Mouse (Mus musculus) spleen, adult 2 months (tissue): ENCODE results near the gene Nsmce4a. TPM values are rescaled to one million over a fixed set of nuclear protein-coding genes. Genes with fewer than 3 reads are reported as not detected.

ENCODE experiments used
- DNase-seq, 2 experiments: peaks; one replicate each; pipeline versions ENCODE4 v3.0.0 to v3.0.0-alpha.2; 2012 to 2021; ENCODE audit warnings: low spot score in 2 of 2, low read depth in 1 of 2
- H3K27ac ChIP-seq: fragments of 200-500 bp; 2 replicates; pipeline ENCODE4 v1.5.1; 2012; ENCODE audit warnings: low read length, inconsistent platforms; ENCODE audit not compliant: insufficient read depth
- H3K27me3 ChIP-seq: fragments of 200-500 bp; 2 replicates; pipeline ENCODE4 v1.6.1; 2012; ENCODE audit warnings: mild to moderate bottlenecking, moderate library complexity, low read length, inconsistent platforms; ENCODE audit not compliant: control insufficient read depth, insufficient read depth
- H3K36me3 ChIP-seq: fragments of 200-500 bp; 2 replicates; pipeline ENCODE4 v1.6.1; 2012; ENCODE audit warnings: mild to moderate bottlenecking, low read length, inconsistent platforms; ENCODE audit not compliant: control insufficient read depth, insufficient read depth
- H3K4me1 ChIP-seq: fragments of 200-500 bp; 2 replicates; pipeline ENCODE4 v1.6.1; 2011; ENCODE audit warnings: inconsistent platforms; ENCODE audit not compliant: control insufficient read depth, insufficient read depth, insufficient read length
- H3K4me3 ChIP-seq: fragments of 200-500 bp; 2 replicates; pipeline ENCODE4 v1.5.1; 2011; ENCODE audit warnings: mild to moderate bottlenecking, inconsistent platforms; ENCODE audit not compliant: insufficient read depth, insufficient read length; ENCODE audit errors: extremely low read depth
- CTCF ChIP-seq: fragments of 200-500 bp; IDR thresholded peaks from 2 replicates; pipeline ENCODE4 v1.5.1; 2011; ENCODE audit warnings: mild to moderate bottlenecking, inconsistent platforms; ENCODE audit not compliant: insufficient read depth, insufficient read length, insufficient replicate concordance; ENCODE audit errors: extremely low read depth
- POLR2A ChIP-seq: fragments of 200-500 bp; IDR thresholded peaks from 2 replicates; pipeline ENCODE4 v1.6.1; 2011; ENCODE audit warnings: low read depth, low read length, inconsistent platforms
- WGBS: fragments of 180-500 bp; shearing (Covaris S2); methylation state at CpG from one replicate; pipeline ENCODE4 v1.1.7; 2018; 5-methylcytosine and 5-hydroxymethylcytosine counted together
- polyA plus RNA-seq: library from polyadenylated mRNA; depleted of rRNA; stranded (reverse); fragments of >200 nt; gene quantifications from 2 replicates; pipeline ENCODE4 v1.2.3, GENCODE M21; 2012; rRNA removed

The Nsmce4a gene
- polyA plus RNA-seq = 43.9 and 76.0 TPM in 2 replicates

DNA sequence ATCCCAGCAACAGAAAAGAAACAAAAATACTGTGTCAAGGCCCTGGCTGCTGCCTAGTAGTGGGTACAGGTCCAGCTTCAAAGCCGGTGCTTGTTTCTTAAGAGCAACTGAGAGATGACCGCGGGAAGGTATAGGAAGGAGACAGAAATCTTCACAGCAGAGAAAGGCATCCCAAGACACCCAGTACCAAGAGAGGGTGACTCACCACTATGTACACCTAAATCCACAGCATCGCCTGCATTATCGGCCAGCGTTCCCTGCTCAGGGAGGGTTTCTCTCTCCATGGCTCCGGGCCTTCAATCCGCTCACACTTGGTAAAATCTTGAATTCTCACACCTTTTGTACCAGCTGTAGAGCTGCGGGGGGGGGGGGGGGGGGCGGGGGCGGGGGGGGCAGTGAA is at the start of gene Nsmce4a:
Gene Nsmce4a, minus strand, starts transcription at position 298 of the 400 bp plus-strand sequence.
- Histone ChIP-seq H3K4me1 (peaks cover 2% of the 10 kb centered on the region; the same call in 1 of the 2 replicates), H3K4me3 (no peak within 1 kb of the TSS), H3K36me3 (no peaks in the 10 kb centered on the region), H3K27me3 (no peaks in the 10 kb centered on the region), H3K27ac (no peak within 1 kb of the TSS)
- TF ChIP-seq POLR2A (no peak), CTCF (no peak)
- 75% methylated on average over 11 of the region's 11 CpGs for WGBS
- no peak for DNase-seq

- DNase-seq = no peak
- H3K4me1 ChIP-seq = no peaks in the 10 kb centered on the region
- 81% methylated on average over 4 of the region's 4 CpGs for WGBS
- no peaks in the 10 kb centered on the region for H3K27me3 ChIP-seq
- TF ChIP-seq POLR2A (no peak), CTCF (no peak)
- no peak overlapping the region for H3K27ac ChIP-seq
- H3K36me3 ChIP-seq = no peaks in the 10 kb centered on the region
- H3K4me3 ChIP-seq = no peak overlapping the region
Observed at GRCm38 (mm10) chr7:130622359-130622758, 49.4 kb upstream of the Nsmce4a start.

GRCm38 (mm10) chr7:130621953-130622352 is 49.0 kb upstream of the Nsmce4a start:
- Histone ChIP-seq H3K27ac (no peak overlapping the region), H3K4me1 (no peaks in the 10 kb centered on the region), H3K36me3 (no peaks in the 10 kb centered on the region), H3K4me3 (no peak overlapping the region), H3K27me3 (no peaks in the 10 kb centered on the region)
- TF ChIP-seq POLR2A (no peak), CTCF (no peak)
- no peak for DNase-seq
- 86% methylated on average over 3 of the region's 3 CpGs for WGBS

GRCm38 (mm10) chr7:130621068-130621467 is 48.1 kb upstream of the Nsmce4a start:
- TF ChIP-seq CTCF (no peak), POLR2A (no peak)

DNA sequence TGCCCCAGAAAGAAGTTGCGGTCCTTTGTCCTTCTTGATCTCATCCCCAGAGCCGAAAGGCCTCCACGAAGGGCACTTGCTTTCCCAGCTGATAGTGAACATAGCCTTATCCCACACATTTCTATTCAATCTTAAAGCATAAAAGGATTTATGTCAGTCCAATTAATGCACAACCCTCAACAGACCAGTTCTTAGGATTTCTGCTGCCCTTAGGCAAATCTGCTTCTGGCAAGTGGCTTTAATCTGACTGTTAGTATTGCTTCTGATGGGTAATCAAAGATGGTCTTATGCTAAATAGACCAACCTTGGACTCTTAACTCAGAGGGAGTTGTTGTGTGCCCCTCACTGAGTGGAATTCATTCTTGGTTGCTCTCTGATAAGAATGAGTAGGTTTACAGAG is 44.7 kb upstream of the Nsmce4a start:
- TF ChIP-seq CTCF (no peak), POLR2A (no peak)

More at GRCm38 (mm10) chr7:130621068-130621467, 48.1 kb upstream of the Nsmce4a start:
- 82% methylated on average over 2 of the region's 2 CpGs for WGBS
- no peak for DNase-seq
- H3K27ac ChIP-seq = no peak overlapping the region
- no peak overlapping the region for H3K4me3 ChIP-seq
- no peaks in the 10 kb centered on the region for H3K27me3 ChIP-seq
- H3K4me1 ChIP-seq = no peaks in the 10 kb centered on the region
- no peaks in the 10 kb centered on the region for H3K36me3 ChIP-seq

GRCm38 (mm10) chr7:130613973-130614372 is 41.1 kb upstream of the Nsmce4a start:
- Histone ChIP-seq H3K27ac (no peak overlapping the region), H3K4me3 (no peak overlapping the region), H3K4me1 (no peaks in the 10 kb centered on the region), H3K36me3 (no peaks in the 10 kb centered on the region), H3K27me3 (no peaks in the 10 kb centered on the region)
- TF ChIP-seq CTCF (no peak), POLR2A (no peak)
- 81% methylated on average over 4 of the region's 4 CpGs for WGBS
- DNase-seq = no peak

More for the DNA sequence above, 44.7 kb upstream of the Nsmce4a start:
- Histone ChIP-seq H3K27ac (no peak overlapping the region), H3K27me3 (no peaks in the 10 kb centered on the region), H3K4me1 (no peaks in the 10 kb centered on the region), H3K36me3 (no peaks in the 10 kb centered on the region), H3K4me3 (no peak overlapping the region)
- WGBS = 90% methylated on average over 3 of the region's 3 CpGs
- DNase-seq = no peak

DNA sequence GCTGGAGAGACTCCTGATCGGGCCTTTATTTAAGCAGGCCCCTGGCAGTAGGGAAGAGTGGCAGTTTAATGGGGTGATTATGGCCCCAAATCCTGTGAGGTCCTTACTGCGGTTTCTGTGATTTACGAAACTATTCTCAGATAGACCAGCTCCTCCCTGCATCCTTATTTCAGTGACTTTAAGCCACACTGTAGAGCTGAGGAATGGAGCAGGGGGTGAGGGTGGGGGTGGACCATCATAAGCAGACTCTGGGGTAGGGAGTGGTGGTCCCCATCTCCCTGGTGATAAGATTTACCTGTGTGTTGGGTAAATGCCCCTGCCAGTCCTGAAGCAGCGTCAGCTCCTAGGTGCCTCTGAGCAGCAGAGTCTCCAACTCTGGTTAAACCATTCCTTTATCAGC is 34.0 kb upstream of the Nsmce4a start:
- DNase-seq = no peak
- Histone ChIP-seq H3K4me1 (no peaks in the 10 kb centered on the region), H3K4me3 (no peak overlapping the region), H3K36me3 (no peaks in the 10 kb centered on the region), H3K27me3 (no peaks in the 10 kb centered on the region), H3K27ac (no peak overlapping the region)
- TF ChIP-seq CTCF = no peak
- TF ChIP-seq POLR2A = no peak
- 89% methylated on average over 4 of the region's 4 CpGs for WGBS

- no peak for DNase-seq
- H3K27me3 ChIP-seq = no peaks in the 10 kb centered on the region
- H3K36me3 ChIP-seq = no peaks in the 10 kb centered on the region
- H3K4me3 ChIP-seq = no peak overlapping the region
- WGBS = 34% methylated on average over 6 of the region's 6 CpGs
- TF ChIP-seq CTCF (no peak), POLR2A (no peak)
- no peak overlapping the region for H3K27ac ChIP-seq
- no peaks in the 10 kb centered on the region for H3K4me1 ChIP-seq
Observed at GRCm38 (mm10) chr7:130605111-130605510, 32.2 kb upstream of the Nsmce4a start.
